Mouse (Mus musculus): ENCODE data around the gene Msh2.
"Not testable (repeated sequence)": the region's sequence is repeated elsewhere in the genome, so short reads cannot be mapped to it uniquely, and the experiment has no call there.

The Msh2 gene

GRCm38 (mm10) chr17:87671890-87672660, at the start of gene Msh2:
TSS of gene Msh2 (plus strand) at chr17:87672330.
- peak; percentile 98 for DNase-seq (ENCODE audit: low read depth, low spot score)

- no peak for DNase-seq (ENCODE audit: low read depth, low spot score)
Measured at GRCm38 (mm10) chr17:87625510-87626086, 46.5 kb upstream of the Msh2 start.

GRCm38 (mm10) chr17:87628144-87628543, 44.0 kb upstream of the Msh2 start:
- DNase-seq (ENCODE audit: low read depth, low spot score): no peak

DNA sequence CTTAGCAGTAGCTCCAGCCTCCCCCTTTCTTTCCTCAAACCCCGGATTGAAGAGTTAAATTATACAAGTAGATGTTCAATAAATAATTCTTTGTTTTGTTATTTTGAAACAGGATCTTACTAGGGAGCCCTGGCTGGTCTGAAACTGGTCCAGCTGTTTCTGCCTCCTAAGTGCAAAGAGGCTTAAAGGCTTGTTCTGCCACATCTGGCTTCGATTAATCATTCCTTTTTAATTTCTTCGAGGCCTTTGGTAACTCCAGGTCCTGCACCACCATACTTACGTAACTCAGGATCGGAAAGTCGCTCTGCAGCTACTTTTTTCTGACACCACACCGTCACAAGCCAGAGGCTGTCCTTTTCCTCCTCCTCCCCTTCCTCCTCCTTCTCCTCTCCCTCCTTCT, 43.4 kb upstream of the Msh2 start:
- DNase-seq (ENCODE audit: low read depth, low spot score): no peak

GRCm38 (mm10) chr17:87637056-87637389, 35.1 kb upstream of the Msh2 start:
- DNase-seq (ENCODE audit: low read depth, low spot score): no peak

DNA sequence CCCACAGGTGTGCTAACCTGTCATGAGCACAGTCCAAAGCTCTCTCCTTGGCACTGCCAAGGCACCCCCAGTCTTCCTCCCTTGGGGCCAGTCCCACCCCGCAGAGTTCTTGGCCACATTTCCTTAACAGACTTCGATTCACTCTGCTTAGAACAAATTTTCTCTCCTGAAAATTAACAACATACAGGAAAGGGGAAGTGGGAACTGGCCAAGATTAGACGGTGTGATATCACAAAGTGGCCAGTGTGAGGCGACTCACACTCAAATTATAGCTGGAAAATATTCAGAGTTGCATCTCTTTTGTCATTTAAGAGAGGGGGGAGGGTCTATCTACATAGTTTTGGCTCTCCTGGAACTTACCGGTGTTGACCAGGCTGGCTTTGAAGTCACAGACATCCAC, 32.9 kb upstream of the Msh2 start:
- no peak for DNase-seq (ENCODE audit: low read depth, low spot score)

DNA sequence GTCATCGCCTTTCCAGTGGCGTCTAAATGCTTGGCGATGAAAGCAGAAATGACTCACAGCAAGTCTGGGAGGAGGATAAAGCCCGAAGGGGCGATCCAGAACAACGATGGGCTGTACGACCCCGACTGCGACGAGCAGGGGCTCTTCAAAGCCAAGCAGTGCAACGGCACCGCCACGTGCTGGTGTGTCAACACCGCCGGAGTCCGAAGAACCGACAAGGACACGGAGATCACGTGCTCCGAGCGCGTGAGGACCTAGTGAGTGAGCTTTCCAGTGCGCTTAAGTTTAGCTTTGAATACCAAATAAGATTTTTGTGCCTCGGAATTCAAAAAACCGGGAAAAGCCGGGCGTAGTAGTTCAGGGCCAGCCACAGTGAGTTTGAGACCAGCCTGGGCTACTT, 31.9 kb upstream of the Msh2 start:
- no peak for DNase-seq (ENCODE audit: low read depth, low spot score)

- no peak for DNase-seq (ENCODE audit: low read depth, low spot score)
Measured at GRCm38 (mm10) chr17:87641006-87641405, 31.1 kb upstream of the Msh2 start.

DNA sequence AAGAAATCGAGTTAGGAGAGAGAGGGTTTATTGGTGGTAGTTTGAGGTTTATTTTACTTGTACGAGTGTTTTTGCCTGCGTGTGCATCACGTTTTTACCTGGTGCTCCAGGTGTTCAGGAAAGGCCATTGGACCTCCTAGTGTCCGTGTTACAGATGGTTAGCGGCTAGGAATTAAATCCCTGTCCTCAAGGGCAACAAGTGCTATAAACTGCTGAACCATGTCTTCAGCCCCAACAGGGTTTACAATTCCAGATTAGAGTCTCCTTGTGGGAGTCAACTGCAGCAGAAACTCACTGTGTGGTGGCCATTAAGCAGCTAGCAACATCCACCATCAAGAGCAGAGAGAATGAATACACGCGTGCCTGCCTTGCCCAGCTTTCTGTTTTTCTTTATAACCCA, 29.4 kb upstream of the Msh2 start:
- DNase-seq (ENCODE audit: low read depth, low spot score): no peak

- DNase-seq (ENCODE audit: low read depth, low spot score): not testable (repeated sequence)
Measured at GRCm38 (mm10) chr17:87655616-87656015, 16.5 kb upstream of the Msh2 start.

DNA sequence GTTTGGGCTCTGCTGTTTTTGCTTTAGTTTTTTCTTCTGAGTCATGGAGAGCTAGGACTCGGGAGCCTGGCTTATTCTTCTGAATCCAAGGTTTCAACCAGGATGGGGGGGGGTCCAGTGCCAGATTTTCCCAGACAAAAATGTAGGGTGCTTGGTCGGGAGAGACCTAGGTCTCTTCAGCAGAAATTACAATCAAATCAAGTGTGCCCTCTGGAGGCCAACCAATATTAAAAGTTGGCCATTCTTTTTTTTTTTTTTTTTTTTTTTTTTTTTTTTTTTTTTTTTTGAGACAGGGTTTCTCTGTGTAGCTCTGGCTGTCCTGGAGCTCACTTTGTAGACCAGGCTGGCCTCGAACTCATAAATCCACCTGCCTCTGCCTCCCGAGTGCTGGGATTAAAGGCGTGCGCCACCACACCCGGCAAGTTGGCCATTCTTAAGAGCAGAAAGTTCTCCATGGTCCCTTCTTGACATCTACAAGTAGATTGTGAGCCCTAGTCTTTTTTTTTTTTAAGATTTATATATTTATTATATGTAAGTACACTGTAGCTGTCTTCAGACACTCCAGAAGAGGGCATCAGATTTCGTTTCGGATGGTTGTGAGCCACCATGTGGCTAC, 10.1 kb upstream of the Msh2 start:
- DNase-seq (ENCODE audit: low read depth, low spot score): not testable (repeated sequence)

GRCm38 (mm10) chr17:87664238-87664637, 7.9 kb upstream of the Msh2 start:
- DNase-seq (ENCODE audit: low read depth, low spot score): no peak

GRCm38 (mm10) chr17:87665066-87665822, 6.9 kb upstream of the Msh2 start:
- peak; percentile 47 for DNase-seq (ENCODE audit: low read depth, low spot score)

GRCm38 (mm10) chr17:87672677-87673286, 652 bp downstream of the Msh2 start:
- DNase-seq (ENCODE audit: low read depth, low spot score): no peak

GRCm38 (mm10) chr17:87676916-87677474, 4.9 kb downstream of the Msh2 start:
- DNase-seq (ENCODE audit: low read depth, low spot score): not testable (repeated sequence)

- no peak for DNase-seq (ENCODE audit: low read depth, low spot score)
Measured at GRCm38 (mm10) chr17:87677656-87678055, 5.5 kb downstream of the Msh2 start.

- DNase-seq (ENCODE audit: low read depth, low spot score): no peak
Measured at GRCm38 (mm10) chr17:87689217-87689616, 17.1 kb downstream of the Msh2 start.

DNA sequence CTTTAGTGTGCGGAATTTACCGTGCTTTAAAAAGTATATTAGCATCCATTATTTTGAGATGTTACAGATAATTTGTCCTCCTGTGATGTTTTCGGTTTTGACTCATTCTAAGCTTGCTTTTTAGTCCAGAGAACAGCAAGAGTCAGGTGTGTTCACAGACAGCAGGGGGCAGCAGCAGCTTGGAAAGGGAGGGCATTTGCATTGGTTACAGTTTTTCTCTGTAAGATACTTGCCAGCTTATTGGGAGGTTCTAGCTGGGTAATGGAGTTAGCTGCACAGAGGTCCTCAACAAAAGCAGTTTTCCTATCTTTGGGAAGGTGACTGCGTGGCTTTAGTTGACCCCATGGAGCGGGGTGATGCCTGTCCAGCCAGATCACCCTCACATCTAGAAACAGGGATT, 19.8 kb downstream of the Msh2 start:
- DNase-seq (ENCODE audit: low read depth, low spot score): peak; percentile 59

DNA sequence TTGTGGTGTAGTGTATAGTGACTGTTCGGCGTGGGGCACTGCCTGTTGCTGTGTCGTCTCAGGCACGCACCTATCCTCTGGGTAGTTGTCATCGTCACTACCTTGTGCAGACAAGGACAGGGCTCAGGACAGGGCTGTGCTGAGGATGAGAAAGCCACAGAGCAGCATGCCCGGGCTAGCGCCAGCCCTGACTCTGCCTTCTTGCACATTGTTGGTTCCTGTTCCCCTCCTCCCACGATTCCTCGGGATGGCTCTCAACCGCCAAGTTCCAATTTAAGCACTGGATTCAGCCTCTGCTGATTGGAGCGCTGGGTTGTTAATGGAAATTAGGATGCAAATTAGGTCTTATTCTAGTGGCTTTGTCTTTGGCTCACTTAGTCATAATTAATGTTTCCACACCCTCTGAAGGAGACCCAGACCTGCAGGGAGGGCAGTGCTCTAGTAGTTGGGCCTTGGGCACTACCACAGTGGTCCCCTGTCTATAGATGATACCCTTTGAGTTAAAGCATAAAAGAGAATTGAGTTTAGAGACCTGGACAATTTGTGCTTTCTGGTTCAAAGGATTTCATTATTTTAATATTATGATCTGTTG, 23.8 kb downstream of the Msh2 start:
- DNase-seq (ENCODE audit: low read depth, low spot score): no peak

DNA sequence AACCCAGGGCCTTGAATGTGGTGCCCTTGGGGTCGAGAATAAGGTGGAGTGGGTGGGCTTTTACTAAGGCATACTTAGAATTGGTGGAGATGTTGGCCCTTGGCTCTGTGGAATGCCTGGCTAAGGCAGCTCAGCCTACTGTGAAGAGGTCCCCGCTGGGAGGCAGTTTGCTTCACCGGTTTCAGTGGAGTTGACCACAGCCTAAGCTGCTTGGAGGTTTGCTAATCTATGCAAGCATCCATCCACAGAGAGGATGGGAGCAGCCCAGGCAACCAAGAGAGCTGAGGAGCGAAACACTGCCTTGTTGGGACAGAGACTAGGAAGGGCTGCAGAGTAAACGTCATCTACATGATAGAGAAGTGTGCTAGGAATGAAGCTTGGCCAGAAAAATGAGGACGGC, 24.7 kb downstream of the Msh2 start:
- no peak for DNase-seq (ENCODE audit: low read depth, low spot score)

Measured in retina, postnatal 7 days (tissue).